Mouse (Mus musculus): ENCODE data around the gene Mast4.

- TF ChIP-seq TAL1 (conservative IDR thresholded peaks at IDR 0.05; ENCODE audit: low read depth, low read length) (no peak), CTCF (IDR thresholded peaks at IDR 0.05; ENCODE audit: low read depth, low read length) (no peak), GATA1 (IDR thresholded peaks at IDR 0.05; ENCODE audit: borderline replicate concordance, low read length) (no peak)
Measured at GRCm38 (mm10) chr13:103285821-103286220, 48.5 kb downstream of the Mast4 start.

Data from G1E (cell line).